Mouse (Mus musculus): ENCODE measurements around the gene Mast3.

GRCm38 (mm10) chr8:70748246-70749096 is 56.4 kb downstream of the Mast3 start:
- TF ChIP-seq POLR2A (IDR thresholded peaks at IDR 0.05; ENCODE audit: insufficient read depth, low read depth, low read length) (no peak), CTCF (IDR thresholded peaks at IDR 0.05; ENCODE audit: insufficient read depth, low read depth, low read length) (no peak)
